Mouse (Mus musculus) inflammation-experienced regulatory T-cells, adult 6 months (primary cell): ENCODE results near the gene Gm43302. TPM values are rescaled to one million over a fixed set of nuclear protein-coding genes. Genes with fewer than 3 reads are reported as not detected.
"Not testable (repeated sequence)": the region's sequence is repeated elsewhere in the genome, so short reads cannot be mapped to it uniquely, and the experiment has no call there.

Source experiments
- ATAC-seq: one replicate; pipeline ENCODE4 v1.8.0; 2017
- polyA plus RNA-seq, 3 experiments: library from polyadenylated mRNA; unstranded; fragments of 100-300 nt; shearing (Covaris generic); gene quantifications; one replicate each; pipeline ENCODE4 v1.2.1; 2017

The Gm43302 gene
- 1 to 10 TPM; 1.2 to 8.5 (median 2.4) TPM for polyA plus RNA-seq

DNA sequence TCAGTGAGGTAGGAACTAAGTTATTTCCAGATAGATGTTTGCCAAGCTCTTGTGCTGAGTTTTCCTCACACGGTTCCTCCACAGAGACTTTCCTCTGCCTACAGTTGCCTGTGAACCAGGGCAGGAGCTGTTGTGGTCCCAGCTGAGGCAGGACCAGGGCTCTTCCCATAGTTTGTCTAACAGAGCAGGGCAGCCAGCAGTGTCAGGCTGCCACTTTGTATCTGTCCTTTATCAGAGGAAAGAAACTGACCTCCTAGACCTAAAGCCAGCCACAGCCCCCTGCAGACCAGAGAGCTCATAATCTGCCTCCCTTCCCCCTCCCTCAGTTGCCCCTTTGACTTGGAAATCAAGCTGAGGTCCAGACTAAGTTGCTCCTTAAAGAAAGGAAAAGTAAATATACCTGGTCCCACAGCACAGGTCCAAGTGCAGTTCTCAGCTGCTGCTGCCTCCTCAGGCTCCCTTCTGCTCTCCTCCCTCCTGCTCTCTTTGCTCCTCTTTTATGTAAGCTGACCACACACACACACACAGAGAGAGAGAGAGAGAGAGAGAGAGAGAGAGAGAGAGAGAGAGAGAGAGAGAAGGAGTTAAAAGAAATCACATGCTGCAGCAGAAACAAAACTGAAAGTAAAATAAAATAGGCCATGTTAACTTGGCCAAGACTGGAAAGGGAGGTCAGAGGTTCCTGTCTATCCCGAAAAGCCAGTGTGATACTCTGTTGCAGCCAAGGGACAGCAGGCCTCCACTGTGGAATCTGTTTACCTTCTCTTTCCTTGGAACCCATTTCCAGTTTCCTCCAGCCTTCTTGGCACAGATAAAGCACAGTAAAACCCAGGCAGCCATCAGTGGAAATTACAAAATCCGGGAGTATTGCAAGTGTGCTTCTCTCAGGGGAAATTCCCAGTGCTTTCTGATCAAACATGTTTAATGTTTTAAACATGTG is at the start of gene Gm43302, which contains the start of gene Gbp6:
Gm43302 (minus strand) TSS at position 470 of the 940 bp plus-strand sequence.
Gbp6 (minus strand) TSS at position 473 of the 940 bp plus-strand sequence.
- peak; percentile 75 for ATAC-seq

DNA sequence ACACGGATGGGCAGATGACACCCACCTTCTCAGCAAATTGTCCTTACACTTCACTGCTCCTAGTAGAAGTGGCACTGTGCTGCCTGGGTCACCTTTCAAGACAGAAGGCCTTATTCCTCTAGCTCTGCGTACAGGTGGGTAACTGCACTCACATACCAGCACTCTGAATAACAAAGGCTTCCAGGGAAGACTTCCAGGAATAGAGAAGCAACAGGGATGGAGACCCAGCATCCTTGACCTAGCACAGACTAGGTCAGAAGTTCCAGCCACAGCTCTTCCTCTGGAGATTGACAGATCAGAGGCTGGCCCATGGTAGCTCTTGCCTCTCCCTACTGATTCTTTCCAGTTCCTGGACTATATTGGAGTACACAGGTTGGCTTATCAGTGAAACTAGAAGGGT is 47.8 kb upstream of the Gm43302 start:
- ATAC-seq, result no peak

DNA sequence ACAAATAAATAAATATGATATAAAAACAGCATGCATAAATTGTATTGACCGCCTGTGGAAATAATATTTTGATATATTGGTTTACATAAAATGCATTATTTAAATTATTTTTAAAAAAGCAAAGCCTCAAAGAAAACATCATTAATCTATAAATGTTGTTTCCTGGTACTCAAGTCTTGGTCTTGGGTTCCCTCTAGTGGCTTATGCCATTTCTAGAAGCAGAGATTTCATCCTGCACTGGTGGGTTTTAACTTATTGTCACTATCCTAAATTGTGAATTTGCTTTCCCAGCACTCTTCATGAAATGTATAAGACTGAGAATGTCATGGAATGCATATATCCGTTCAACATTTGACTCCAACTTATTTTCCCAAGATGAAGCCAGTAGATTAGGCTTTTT is 29.0 kb upstream of the Gm43302 start:
- ATAC-seq, result peak; percentile 73

DNA sequence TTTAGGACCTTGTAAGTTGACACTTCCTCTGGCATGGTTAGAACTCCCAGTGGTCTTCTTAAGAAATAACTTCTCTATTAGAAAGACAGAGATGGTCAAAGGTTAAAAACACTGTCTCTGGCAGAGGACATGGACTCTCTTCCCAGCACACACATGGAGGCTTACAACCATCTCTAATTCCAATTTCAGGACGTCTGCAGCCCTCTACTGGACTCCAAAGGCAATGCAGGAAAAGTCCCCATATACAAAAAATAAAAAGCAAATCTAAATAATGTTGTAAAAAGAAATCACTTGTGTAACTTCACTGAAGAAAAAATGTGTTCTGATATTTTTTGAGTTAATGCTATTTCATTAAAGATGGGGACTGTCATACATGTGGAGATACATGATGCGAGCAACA is 17.4 kb upstream of the Gm43302 start:
- ATAC-seq, result no peak

DNA sequence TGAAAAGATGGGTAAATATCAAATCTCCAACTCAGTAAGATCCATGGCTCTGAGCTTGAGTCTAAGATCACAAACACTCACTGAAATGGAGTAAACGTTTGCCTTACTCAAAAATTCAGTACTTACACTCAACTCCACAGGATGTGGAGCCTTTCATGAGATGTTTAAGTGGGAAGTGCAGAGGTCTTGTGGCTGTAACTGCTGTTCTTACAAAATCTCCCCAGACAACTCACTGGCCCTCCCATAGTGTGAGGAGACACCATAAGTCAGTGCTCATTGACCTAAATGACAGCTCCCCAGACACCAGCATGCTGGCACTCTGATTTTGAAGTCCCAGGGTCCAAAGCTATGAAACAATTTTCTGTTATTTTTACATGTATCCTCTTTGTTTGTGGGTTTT is 15.7 kb upstream of the Gm43302 start:
- ATAC-seq, result not testable (repeated sequence)

DNA sequence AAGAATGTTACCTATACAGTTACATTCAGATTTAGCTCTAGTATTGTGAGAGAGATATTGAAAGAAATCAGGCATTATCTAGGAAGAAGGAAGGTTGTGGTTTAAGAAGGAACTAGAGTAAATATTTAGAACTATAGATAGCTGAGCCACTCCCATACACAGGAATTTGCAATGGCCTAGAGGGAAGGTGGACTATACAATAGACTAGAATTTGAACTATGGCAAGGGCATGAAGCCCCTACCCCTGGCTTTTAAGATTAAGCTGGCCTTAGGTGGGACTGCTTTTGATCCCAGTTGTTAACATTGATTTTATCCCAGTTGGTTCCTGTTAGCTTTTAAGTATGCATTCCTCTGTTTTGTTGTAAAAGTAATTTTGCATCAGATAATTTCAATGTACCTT is 13.5 kb upstream of the Gm43302 start:
- not testable (repeated sequence) for ATAC-seq

DNA sequence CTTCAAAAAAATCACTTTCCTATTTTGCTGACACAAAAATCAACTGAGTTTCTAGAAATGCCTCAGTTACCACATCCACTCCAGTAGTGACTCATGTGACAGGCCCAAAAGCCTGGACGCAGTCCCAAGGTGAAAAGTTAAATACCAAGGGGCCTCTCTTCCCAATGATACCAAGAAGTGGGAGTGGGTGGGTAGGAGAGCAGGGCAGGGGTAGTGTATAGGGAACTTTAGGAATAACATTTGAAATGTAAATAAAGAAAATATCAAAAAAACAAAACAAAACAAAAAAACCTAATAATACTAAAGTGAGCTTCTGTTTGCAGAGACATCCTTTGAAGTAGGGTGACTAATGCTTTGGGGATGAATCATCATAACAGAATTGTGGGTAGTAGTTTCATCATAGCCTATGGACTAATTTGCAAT is 12.7 kb upstream of the Gm43302 start:
- ATAC-seq, result peak; percentile 91

DNA sequence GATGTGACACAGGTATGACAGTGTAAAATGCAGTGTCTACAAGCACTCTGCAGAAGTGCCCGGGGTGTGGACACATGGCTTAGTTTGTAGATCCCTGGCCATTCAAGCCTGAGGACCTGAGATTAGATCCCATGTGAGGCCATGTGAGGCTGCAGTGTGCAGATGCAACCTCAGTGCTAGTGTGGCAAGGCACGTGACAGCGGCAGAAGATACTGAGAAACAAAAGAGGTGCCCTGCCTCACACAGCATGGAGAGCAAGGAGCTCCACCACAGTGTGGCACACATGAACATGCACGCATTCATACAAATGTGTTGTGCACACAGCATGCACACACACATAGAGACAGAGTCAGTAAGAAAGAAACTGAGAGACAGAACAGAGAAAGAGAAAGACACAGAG is 12.2 kb upstream of the Gm43302 start:
- ATAC-seq, result not testable (repeated sequence)

DNA sequence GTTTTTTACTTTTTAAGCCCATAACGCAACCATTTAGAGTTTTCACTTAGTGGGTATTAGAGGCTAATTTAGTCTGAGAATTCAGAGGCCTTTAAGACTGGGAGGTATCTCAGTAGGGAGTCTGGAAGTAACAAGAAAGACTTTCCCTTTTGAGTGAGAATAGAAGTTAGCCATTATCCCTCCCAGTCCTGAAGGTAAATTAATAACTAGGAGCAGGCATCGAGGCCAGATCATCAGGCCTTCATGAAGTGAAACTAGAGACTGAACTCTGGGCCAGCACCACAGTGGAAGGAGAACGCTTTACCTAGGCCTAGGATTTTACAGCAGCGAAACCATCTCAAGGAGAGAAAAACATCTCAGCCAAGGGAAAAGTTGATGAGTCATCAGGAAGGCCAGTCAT is 8.5 kb upstream of the Gm43302 start:
- ATAC-seq, result no peak

DNA sequence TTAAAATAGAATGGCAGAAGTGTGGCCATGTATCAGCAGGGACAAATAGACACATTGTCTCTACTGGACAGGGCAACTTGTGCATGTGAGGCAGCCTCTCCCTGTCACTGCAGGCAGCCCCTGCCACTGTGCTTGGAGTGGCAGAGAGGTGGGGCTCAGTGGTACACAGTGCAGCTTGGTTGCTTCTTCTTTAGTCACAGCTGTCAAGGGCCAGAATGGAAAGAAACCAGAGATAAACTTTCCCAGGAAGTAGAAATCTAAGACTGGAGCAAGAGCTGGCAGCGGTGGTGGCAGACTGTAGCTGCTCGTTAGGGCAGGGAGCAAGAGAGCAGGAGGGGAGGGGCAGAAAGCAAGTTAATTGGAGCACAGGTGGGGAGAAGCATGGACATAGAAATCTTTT is 8.0 kb upstream of the Gm43302 start:
- no peak for ATAC-seq

DNA sequence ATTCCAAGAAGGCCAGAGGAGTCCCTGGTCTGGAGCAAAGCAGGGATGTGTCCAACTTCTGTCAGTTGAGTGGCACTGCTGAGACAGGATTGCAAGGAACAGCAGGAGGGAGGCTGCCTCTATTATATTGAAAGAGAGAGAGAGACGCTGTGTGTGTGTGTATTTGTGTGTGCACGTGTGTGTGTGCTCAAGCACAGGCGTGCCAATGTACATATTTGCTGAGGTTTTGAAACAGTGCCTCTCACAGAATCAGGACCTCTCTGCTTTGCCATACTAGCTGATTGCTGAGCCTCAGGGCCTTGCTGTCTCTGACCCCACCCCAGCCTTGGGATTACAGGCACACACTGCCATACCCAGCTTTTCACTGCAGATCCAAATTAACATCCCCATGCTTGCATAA is 2.3 kb upstream of the Gm43302 start:
- ATAC-seq, result no peak

DNA sequence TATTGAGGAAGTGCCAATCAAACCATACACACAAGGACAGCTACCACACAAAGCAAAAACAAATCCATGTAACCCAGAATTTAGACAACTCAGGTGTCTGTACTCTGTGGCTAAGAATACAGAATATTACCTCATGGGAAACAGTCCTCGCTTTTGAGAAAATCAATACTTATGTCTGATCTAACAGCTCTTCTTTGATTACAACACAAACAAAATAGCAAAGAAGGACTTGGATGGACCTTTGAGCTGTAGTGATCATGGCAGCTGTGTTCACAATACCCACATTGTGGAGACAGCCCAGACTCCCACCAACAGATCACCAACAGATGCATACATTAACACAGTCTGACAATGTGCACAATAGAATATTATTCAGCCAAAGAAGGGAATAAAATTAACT is 1.0 kb downstream of the Gm43302 start:
- ATAC-seq, result no peak

DNA sequence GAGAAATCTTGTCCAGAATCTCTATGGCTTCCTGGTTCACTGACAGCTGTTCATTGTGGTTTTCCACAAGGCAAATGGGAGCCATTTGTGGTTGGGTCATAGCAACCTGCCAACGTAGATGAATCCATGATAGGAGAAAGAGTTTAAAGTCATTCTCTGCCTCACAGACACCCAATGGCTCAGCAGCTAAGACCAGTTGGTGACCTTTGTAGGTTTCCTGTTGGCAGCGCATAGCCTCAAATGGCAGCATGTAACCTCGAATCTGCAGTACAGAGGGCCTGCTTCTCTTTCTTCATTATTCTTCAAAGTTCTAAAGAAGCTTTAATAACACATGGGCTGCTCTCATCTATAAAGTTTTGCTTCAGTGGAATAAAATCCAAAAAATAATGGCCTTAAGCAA is 2.6 kb downstream of the Gm43302 start:
- not testable (repeated sequence) for ATAC-seq

DNA sequence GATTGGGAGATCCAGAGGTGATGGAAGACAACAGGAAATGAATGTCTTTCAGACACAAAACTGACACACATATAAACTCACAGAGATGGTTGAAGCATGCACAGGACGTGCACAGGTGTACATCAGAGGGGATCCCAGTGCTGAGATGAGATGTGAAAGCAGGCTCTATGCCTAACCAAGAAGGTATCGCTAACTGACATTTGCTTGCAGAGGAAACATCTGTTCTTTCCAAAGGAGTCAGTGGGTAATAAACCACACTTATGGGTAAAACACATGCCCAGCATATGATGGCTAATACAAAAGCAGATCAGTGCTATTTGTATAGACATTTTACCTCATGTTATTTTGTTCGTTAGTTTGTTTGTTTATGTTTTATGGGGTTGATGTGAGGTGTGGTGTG is 32.8 kb downstream of the Gm43302 start:
- ATAC-seq, result not testable (repeated sequence)

DNA sequence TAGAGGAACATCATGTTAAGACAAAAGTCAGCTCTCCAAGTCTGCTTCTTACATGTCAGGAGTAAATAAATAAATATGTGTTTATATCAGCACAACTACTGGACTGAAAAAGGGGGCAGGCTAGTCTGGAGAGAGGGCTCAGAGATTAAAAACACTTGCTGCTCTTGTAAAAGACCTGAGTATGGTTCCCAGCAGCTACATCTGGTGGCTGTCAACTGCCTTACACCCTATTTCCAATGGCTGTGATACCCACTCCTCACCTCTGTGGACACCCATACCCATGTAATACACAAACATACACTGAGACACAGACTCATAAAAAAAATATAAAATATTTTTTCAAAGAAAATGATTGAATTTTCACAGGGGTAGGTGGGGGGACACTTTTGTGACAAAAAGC is 41.0 kb downstream of the Gm43302 start:
- ATAC-seq, result peak; percentile 61

DNA sequence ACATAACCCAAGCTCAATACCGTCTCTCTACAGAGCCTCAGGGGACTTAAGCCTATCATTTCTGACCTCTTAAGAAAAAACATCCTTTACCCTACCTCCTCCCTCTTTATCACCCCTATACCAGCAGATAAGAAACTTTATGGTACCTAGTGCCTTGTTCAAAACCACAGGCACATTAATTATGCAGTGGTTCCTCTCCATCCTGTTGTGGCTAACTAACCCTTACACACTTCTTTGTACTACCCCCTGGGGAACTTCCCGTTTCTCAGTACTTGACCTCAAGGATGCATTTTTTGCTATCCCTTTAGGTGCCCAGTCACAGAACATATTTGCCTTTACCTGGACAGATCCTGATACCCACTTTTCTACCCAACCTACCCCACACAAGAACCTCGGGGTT is 48.8 kb downstream of the Gm43302 start:
- peak; percentile 77 for ATAC-seq

DNA sequence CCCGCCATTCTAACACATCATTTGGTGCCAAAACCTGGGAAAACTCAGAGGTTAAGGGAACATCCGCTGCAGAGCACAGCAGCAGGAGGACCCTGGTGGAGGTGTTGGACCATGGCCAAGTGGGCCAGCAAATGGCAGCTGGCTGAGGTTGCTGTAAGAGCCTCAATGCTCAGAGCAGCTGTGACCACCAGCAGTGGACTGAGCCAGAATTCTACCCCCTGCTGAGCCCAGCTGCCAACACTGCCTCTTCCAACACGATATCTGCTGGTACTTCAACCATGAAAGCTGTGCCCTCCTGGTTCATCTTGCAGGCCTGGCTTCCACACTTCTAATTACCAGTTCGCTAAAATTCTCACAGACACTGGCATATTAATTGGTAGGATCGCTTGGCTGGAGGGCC is 52.5 kb downstream of the Gm43302 start:
- ATAC-seq, result not testable (repeated sequence)

DNA sequence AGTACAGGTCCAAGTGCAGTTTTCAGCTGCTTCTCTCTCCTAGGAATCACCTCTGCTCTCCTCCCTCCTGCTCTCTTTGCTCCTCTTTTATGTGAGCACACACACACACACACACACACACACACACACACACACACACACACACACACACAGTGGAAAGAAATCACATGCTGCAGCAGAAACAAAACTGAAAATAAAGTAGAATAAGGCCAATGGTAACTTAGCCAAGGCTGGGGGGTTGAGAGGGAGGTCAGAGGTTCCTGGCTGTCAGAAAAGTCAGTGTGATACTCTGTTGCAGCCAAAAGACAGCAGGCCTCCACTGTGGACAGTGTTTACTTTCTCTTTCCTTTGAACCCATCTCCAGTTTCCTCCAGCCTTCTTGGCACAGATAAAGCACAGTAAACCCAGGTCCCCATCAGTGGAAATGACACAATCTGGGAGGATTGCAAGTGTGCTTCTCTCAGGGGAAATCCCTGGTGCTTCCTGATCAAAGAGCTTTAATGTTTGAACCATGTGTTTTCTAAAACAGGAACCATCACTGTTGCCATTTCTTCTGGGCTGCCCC is 53.9 kb downstream of the Gm43302 start, which contains the start of gene Gbp10:
Gbp10 (minus strand) TSS at position 51 of the 565 bp plus-strand sequence.
- ATAC-seq, result peak; percentile 89

DNA sequence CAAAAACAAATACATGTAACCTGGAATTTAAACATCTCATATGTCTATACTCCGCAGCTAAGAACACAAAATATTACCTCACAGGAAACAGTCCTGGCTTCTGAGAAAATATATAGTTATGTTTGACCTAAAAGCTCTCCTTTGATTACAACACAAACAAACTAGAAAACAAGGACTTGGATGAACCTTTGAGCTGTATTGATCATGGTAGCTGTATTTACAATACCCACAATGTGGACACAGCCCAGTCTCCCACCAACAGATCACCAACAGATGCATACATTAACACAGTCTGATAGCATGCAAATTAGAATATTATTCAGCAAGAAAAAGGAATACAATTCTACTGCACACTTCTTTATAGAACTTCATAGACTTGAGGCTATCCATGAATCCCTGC is 55.1 kb downstream of the Gm43302 start:
- ATAC-seq, result not testable (repeated sequence)

DNA sequence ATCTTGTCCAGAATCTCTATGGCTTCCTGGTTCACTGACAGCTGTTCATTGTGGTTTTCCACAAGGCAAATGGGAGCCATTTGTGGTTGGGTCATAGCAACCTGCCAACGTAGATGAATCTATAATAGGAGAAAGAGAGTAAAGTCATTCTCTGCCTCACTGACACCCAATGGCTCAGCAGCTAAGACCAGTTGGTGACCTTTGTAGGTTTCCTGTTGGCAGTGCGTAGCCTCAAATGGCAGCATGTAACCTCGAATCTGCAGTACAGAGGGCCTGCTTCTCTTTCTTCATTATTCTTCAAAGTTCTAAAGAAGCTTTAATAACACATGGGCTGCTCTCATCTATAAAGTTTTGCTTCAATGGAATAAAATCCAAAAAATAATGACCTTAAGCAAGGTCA is 57.5 kb downstream of the Gm43302 start:
- ATAC-seq, result not testable (repeated sequence)

DNA sequence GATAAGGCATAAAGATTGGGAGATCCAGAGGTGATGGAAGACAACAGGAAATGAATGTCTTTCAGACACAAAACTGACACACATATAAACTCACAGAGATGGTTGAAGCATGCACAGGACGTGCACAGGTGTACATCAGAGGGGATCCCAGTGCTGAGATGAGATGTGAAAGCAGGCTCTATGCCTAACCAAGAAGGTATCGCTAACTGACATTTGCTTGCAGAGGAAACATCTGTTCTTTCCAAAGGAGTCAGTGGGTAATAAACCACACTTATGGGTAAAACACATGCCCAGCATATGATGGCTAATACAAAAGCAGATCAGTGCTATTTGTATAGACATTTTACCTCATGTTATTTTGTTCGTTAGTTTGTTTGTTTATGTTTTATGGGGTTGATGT is 84.5 kb downstream of the Gm43302 start:
- ATAC-seq, result not testable (repeated sequence)

DNA sequence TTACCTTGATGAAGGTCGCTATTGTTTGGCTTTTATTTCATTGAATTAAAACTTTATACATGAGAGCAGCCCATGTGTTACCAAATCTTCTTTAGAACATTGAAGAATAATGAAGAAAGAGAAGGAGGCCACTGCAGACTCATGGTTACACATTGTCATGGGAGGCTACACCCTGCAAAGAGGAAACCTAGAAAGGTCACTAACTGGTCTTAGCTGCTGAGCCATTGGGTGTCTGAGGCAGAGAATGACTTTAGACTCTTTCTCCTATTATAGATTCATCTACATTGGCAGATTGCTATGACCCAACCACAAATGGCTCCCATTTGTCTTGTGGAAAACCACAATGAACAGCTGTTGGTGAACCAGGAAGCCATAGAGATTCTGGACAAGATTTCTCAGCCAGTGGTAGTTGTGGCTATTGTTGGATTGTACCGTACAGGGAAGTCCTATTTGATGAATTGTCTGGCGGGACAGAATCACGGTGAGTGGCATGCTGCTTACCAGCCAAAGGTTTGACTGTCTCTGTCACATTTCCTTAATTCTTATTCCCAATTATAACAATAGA is 92.6 kb downstream of the Gm43302 start:
- not testable (repeated sequence) for ATAC-seq

DNA sequence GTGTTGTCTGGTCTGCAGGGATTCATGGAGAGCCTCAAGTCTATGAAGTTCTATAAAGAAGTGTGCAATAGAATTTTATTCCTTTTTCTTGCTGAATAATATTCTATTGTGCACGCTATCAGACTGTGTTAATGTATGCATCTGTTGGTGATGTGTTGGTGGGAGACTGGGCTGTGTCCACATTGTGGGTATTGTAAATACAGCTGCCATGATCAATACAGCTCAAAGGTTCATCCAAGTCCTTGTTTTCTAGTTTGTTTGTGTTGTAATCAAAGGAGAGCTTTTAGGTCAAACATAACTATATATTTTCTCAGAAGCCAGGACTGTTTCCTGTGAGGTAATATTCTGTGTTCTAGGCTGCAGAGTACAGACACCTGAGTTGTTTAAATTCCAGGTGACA is 94.3 kb downstream of the Gm43302 start:
- not testable (repeated sequence) for ATAC-seq
